Mouse (Mus musculus) intestine, embryonic 16.5 days (tissue): ENCODE results near the gene Gba2. TPM values are rescaled to one million over a fixed set of nuclear protein-coding genes. Genes with fewer than 3 reads are reported as not detected.

Experiments
- ATAC-seq: fragments of 200-750 bp; cut with Nextera tagmentation; 2 replicates; pipeline ENCODE4 v1.8.0; 2017; ENCODE audit warnings: moderate TSS enrichment, moderate library complexity
- H3K27ac ChIP-seq: fragments of 300-500 bp; sonication (generic); 2 replicates; pipeline ENCODE4 v1.5.1; 2014; ENCODE audit warnings: mild to moderate bottlenecking, low read length
- H3K27me3 ChIP-seq: fragments of 300-500 bp; sonication (generic); replicated peaks from 2 replicates; pipeline ENCODE4 v1.6.1; 2014; ENCODE audit warnings: low read length, control low read depth, mixed read lengths; ENCODE audit not compliant: control insufficient read depth, insufficient read depth
- H3K36me3 ChIP-seq: fragments of 300-500 bp; sonication (generic); 2 replicates; pipeline ENCODE4 v1.6.1; 2014; ENCODE audit warnings: low read length, control low read depth; ENCODE audit not compliant: control insufficient read depth, insufficient read depth
- H3K4me1 ChIP-seq: fragments of 300-500 bp; sonication (generic); 2 replicates; pipeline ENCODE4 v1.6.1; 2014; ENCODE audit warnings: low read length, control low read depth, mixed read lengths; ENCODE audit not compliant: control insufficient read depth, insufficient read depth
- H3K4me2 ChIP-seq: fragments of 300-500 bp; sonication (generic); 2 replicates; pipeline ENCODE4 v1.6.1; 2014; ENCODE audit warnings: low read depth, low read length, control low read depth
- H3K4me3 ChIP-seq: fragments of 300-500 bp; sonication (generic); 2 replicates; pipeline ENCODE4 v1.5.1; 2014; ENCODE audit warnings: mild to moderate bottlenecking, low read length
- H3K9ac ChIP-seq: fragments of 300-500 bp; sonication (generic); 2 replicates; pipeline ENCODE4 v1.6.1; 2014; ENCODE audit warnings: low read depth, low read length
- H3K9me3 ChIP-seq: fragments of 300-500 bp; sonication (generic); 2 replicates; pipeline ENCODE4 v1.6.1; 2016; ENCODE audit warnings: low read length, control low read depth; ENCODE audit not compliant: control insufficient read depth
- WGBS: fragments of 180-500 bp; shearing (Covaris S2); extraction: QIAGEN DNeasy Blood & Tissue Kit; methylation state at CpG from one replicate; pipeline ENCODE4 v1.1.7; 2014; 5-methylcytosine and 5-hydroxymethylcytosine counted together
- polyA plus RNA-seq: library from polyadenylated mRNA; unstranded; fragments of >200 nt; fragmentation: Nextera tagmentation; extraction: Ambion mirVana; gene quantifications from 2 replicates; pipeline ENCODE4 v1.2.1, GENCODE M21; 2015

Gba2 gene
- polyA plus RNA-seq, 1 experiment from 2014 or later = 12.9 TPM

DNA sequence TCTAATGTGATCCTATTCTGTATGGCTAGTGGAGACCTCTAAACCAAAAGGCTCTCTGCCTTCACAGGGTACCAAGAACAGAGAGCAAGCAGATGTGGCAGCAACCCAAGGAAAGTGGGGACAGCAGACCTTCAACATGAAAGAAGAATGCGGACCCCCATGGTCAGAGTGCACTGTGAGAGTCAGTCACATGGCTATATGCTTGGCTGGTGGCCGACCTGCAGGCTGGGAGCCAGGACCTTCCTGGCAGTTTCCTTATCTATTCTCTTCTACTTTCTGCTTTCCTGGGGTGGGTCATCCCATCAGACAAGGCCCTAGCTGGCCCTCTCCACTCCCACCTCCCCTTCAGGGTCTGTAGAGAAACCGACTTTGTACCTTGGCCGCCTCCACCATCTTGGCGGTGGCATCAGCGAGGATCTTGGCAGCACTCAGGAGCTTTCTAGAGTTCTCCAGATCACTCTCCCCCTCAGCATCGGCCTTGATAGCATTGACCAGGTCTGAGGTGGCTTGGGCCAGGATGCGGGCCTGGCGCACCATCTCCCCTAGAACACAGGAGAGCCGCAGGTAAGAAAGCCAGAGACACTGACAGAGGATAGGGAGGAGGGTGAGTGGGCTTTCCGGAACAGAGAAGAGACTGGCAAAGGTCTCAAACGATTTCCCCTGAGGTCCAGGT is 32.2 kb downstream of the Gba2 start:
- Histone ChIP-seq H3K27ac (no peak overlapping the region), H3K27me3 (no peaks in the 10 kb centered on the region), H3K4me3 (no peak overlapping the region), H3K9ac (no peak overlapping the region), H3K36me3 (peaks cover 71% of the 10 kb centered on the region), H3K4me1 (no peaks in the 10 kb centered on the region), H3K4me2 (no peak overlapping the region), H3K9me3 (no peaks in the 10 kb centered on the region)
- ATAC-seq = no peak
- WGBS = 93% methylated on average over 12 of the region's 12 CpGs

DNA sequence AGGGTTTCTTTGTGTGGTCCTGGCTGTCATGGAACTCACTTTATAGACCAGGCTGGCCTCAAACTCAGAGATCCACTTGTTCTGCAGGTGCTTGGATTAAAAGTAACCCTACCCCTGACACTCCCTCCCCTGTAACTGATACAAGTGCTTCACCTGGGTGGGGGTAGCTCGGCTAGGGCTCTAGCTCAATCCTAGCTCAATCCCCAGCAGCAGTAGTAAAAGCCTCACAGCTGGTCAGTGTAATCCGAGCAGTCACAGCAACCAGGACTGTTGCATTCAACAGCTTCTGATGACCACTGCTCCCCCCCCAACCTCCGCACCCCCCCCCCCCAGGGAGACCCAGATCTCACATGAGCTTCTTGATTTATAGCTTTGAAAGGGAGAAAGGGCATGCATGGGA is 36.6 kb downstream of the Gba2 start:
- H3K9ac ChIP-seq = no peak overlapping the region
- no peak overlapping the region for H3K27ac ChIP-seq
- no peak overlapping the region for H3K4me2 ChIP-seq
- H3K36me3 ChIP-seq = peaks cover 70% of the 10 kb centered on the region
- no peaks in the 10 kb centered on the region for H3K27me3 ChIP-seq
- no peak overlapping the region for H3K4me3 ChIP-seq
- 79% methylated on average over 3 of the region's 3 CpGs for WGBS
- H3K9me3 ChIP-seq = no peaks in the 10 kb centered on the region
- H3K4me1 ChIP-seq = no peaks in the 10 kb centered on the region
- no peak for ATAC-seq

- Histone ChIP-seq H3K4me3 (no peak overlapping the region), H3K27me3 (no peaks in the 10 kb centered on the region), H3K27ac (no peak overlapping the region), H3K4me1 (no peaks in the 10 kb centered on the region), H3K4me2 (no peak overlapping the region), H3K36me3 (peaks cover 57% of the 10 kb centered on the region), H3K9ac (no peak overlapping the region), H3K9me3 (no peaks in the 10 kb centered on the region)
- 94% methylated on average over 9 of the region's 9 CpGs for WGBS
- ATAC-seq = no peak
Measured at GRCm38 (mm10) chr4:43536031-43536430, 42.6 kb downstream of the Gba2 start.

DNA sequence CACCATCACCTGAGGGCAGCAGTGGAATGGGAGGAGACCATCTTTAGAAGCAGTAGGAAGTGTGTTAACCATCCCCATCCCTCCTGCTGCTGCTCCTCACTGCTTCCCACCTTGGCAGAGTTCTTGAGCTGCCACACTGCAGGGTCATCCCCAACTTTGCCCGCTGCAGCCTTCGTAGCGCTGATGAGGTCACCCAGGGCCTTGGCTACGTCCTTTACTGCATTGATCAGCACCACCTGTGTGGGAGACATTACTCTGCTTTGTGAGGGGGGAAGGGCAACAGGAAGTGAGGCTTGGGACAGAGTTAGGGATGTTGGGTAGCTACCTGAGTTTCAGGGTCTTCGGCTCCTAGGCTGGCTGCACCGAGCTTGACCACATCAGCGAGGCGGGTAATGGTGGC is 43.0 kb downstream of the Gba2 start:
- Histone ChIP-seq H3K4me2 (no peak overlapping the region), H3K4me1 (no peaks in the 10 kb centered on the region), H3K36me3 (peaks cover 57% of the 10 kb centered on the region), H3K4me3 (no peak overlapping the region), H3K27ac (no peak overlapping the region), H3K9ac (no peak overlapping the region), H3K9me3 (no peaks in the 10 kb centered on the region), H3K27me3 (no peaks in the 10 kb centered on the region)
- no peak for ATAC-seq
- 91% methylated on average over 8 of the region's 8 CpGs for WGBS

- H3K9me3 ChIP-seq = no peaks in the 10 kb centered on the region
- peaks cover 41% of the 10 kb centered on the region for H3K36me3 ChIP-seq
- H3K4me3 ChIP-seq = no peak overlapping the region
- no peak overlapping the region for H3K27ac ChIP-seq
- WGBS = 81% methylated on average over 9 of the region's 9 CpGs
- ATAC-seq = no peak
- H3K27me3 ChIP-seq = no peaks in the 10 kb centered on the region
- H3K9ac ChIP-seq = no peak overlapping the region
- H3K4me1 ChIP-seq = peaks cover 7% of the 10 kb centered on the region; the same call in 1 of the 2 replicates
- no peak overlapping the region for H3K4me2 ChIP-seq
Measured at GRCm38 (mm10) chr4:43533270-43533669, 45.4 kb downstream of the Gba2 start.

DNA sequence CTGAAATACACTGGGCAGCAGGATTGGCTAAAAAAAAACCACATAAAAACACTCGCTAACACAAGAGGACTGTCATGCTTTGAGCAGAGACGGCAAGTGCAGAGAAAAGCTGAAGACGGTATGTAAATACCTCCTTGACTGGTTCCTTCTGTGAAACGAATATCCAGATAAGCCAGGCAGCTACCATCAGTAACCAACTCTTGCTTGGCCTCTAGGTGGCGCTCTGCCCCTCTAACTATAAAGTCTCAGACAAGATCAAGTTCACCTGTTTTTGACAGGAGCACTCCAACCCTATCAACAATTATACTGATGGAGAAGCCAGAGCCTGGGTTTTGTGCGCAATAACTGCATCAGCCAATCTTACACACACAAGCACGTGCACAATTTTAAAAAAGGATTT is 48.1 kb downstream of the Gba2 start:
- H3K36me3 ChIP-seq = peaks cover 20% of the 10 kb centered on the region
- H3K27ac ChIP-seq = peak overlapping the region; percentile 18; the same call in 1 of the 2 replicates
- H3K4me3 ChIP-seq = no peak overlapping the region
- H3K9ac ChIP-seq = no peak overlapping the region
- peaks cover 7% of the 10 kb centered on the region; the same call in 1 of the 2 replicates for H3K4me1 ChIP-seq
- no peaks in the 10 kb centered on the region for H3K27me3 ChIP-seq
- no peaks in the 10 kb centered on the region for H3K9me3 ChIP-seq
- no peak overlapping the region for H3K4me2 ChIP-seq
- WGBS = 18% methylated on average over 7 of the region's 7 CpGs
- ATAC-seq = peak; percentile 57

- Histone ChIP-seq H3K36me3 (peaks cover 16% of the 10 kb centered on the region), H3K27ac (peak overlapping the region; percentile 18; the same call in 1 of the 2 replicates), H3K9ac (no peak overlapping the region), H3K4me2 (no peak overlapping the region), H3K4me3 (no peak overlapping the region), H3K9me3 (no peaks in the 10 kb centered on the region), H3K4me1 (peaks cover 7% of the 10 kb centered on the region; the same call in 1 of the 2 replicates), H3K27me3 (no peaks in the 10 kb centered on the region)
- peak; percentile 17; the same call in 1 of the 2 replicates for ATAC-seq
- 47% methylated on average over 8 of the region's 8 CpGs for WGBS
Measured at GRCm38 (mm10) chr4:43530081-43530501, 48.6 kb downstream of the Gba2 start.

DNA sequence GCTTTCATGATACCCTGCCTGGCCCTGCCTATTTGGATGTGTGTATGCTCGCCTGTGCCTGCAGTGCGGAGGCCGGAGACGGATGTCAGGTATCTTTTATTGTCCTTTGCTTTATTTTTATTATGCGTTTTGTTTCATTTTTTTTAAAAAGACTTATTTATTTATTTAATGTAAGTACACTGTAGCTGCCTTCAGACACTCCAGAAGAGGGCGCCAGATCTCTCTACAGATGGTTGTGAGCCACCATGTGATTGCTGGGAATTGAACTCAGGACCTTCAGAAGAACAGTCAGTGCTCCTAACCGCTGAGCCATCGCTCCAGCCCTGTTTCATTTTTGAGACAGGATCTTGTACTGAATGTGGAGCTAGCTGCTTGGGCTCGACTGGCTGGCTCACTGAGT is 50.2 kb downstream of the Gba2 start:
- no peak overlapping the region for H3K4me3 ChIP-seq
- no peak overlapping the region for H3K9ac ChIP-seq
- WGBS = 82% methylated on average over 9 of the region's 9 CpGs
- H3K36me3 ChIP-seq = peaks cover 10% of the 10 kb centered on the region
- peaks cover 10% of the 10 kb centered on the region for H3K4me1 ChIP-seq
- H3K27ac ChIP-seq = no peak overlapping the region
- no peak overlapping the region for H3K4me2 ChIP-seq
- no peak for ATAC-seq
- no peaks in the 10 kb centered on the region for H3K9me3 ChIP-seq
- H3K27me3 ChIP-seq = no peaks in the 10 kb centered on the region

GRCm38 (mm10) chr4:43527880-43528279 is 50.8 kb downstream of the Gba2 start:
- no peak overlapping the region for H3K9ac ChIP-seq
- H3K9me3 ChIP-seq = no peaks in the 10 kb centered on the region
- ATAC-seq = no peak
- no peaks in the 10 kb centered on the region; the same call in 1 of the 2 replicates for H3K27me3 ChIP-seq
- H3K36me3 ChIP-seq = peaks cover 7% of the 10 kb centered on the region
- WGBS = 62% methylated on average over 5 of the region's 5 CpGs
- H3K4me3 ChIP-seq = no peak overlapping the region
- no peak overlapping the region for H3K27ac ChIP-seq
- H3K4me1 ChIP-seq = peaks cover 14% of the 10 kb centered on the region
- no peak overlapping the region for H3K4me2 ChIP-seq

DNA sequence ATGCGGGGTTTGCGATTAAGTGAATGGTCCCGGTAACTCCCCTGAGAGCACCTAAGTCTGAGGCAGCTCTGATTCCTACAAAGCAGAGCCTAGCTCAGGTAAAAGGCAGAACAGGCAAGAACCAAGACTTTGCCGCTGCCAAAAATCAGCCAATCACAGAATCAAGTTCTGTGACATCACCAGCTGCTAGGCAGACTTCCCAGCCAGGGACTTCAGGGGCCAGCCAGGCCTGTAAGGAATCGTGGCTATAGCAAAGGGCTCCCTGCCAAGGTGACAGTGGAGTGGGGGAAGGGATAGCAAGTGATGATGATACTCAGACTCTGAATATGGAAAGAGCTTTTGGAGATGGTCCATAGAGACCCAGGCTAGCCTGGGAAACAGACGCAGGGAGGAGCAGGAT is 58.7 kb downstream of the Gba2 start:
- H3K27me3 ChIP-seq = peaks cover 4% of the 10 kb centered on the region; the same call in 1 of the 2 replicates
- H3K9ac ChIP-seq = no peak overlapping the region
- peak; percentile 39 for ATAC-seq
- WGBS = 9% methylated on average over 6 of the region's 6 CpGs
- H3K27ac ChIP-seq = no peak overlapping the region
- H3K4me3 ChIP-seq = peak overlapping the region; percentile 24
- H3K4me2 ChIP-seq = peak overlapping the region; percentile 36
- H3K36me3 ChIP-seq = no peaks in the 10 kb centered on the region
- peaks cover 31% of the 10 kb centered on the region for H3K4me1 ChIP-seq
- no peaks in the 10 kb centered on the region for H3K9me3 ChIP-seq
